Mouse (Mus musculus): ENCODE results near the gene Olfr1034. TPM values are rescaled to one million over a fixed set of nuclear protein-coding genes. Genes with fewer than 3 reads are reported as not detected.

Olfr1034 gene
- not detected in 2 replicates for polyA plus RNA-seq (2012; ENCODE audit: low replicate concordance)

GRCm38 (mm10) chr2:86045561-86045960 lies at the start of gene Olfr1034:
Gene Olfr1034, plus strand, starts transcription at chr2:86045861.

GRCm38 (mm10) chr2:86005240-86005639 lies 40.4 kb upstream of the Olfr1034 start, which contains the start of gene Olfr1032:
Gene Olfr1032, plus strand, starts transcription at chr2:86005540.

DNA sequence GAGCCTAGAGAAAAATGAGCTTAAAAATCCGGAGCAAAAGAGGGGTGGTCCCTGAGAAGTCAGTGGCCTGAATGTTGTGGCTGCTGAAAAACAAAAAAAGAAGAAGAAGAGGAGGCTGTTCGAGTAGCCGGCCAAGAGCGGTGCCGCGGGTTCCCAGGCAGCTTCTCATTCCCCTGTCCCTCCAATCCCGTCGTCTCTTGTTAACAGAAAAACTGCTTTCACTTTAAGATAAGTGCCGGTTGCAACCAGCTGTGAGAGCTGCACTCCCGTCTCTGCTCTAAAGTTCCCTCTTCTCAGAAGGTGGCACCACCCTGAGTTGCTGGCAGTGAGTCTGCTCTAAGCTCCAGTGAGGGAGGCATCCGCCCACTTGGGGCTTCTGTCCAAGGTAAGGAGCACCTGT lies 25.3 kb upstream of the Olfr1034 start, which contains the start of gene Olfr1033:
Gene Olfr1033, plus strand, starts transcription at position 228 of the 400 bp plus-strand sequence.

GRCm38 (mm10) chr2:86073692-86074091 lies 28.0 kb downstream of the Olfr1034 start, which contains the start of gene Olfr1036:
Gene Olfr1036, plus strand, starts transcription at chr2:86073992.

DNA sequence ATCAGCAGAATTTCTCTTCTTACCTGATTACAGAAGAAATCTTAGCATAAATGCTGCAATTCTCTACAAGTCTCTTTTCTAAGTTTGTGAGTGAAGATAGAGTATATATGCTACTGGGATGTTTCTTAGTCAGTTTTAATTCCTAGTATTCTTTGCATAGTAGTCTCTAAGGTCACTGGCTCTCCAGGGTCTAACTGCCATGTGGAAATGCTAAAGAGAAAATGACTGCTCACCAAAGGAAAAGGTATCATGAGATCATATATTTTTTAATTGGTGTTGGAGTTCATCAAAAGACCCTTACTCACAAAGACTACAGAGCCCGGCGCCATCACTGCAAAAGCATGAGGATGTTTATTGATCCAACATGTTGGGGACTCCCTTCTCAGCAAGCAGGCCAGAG lies 41.6 kb downstream of the Olfr1034 start, which contains the start of gene Olfr1037:
Gene Olfr1037, minus strand, starts transcription at position 101 of the 400 bp plus-strand sequence.

Other genes starting within 250 kb of the Olfr1034 start
- not detected in 2 replicates for gene Olfr1016, start 243.3 kb upstream of the Olfr1034 start, polyA plus RNA-seq (2012; ENCODE audit: low replicate concordance)
- gene Olfr1018, start 227.4 kb upstream of the Olfr1034 start, polyA plus RNA-seq (2012; ENCODE audit: low replicate concordance): not detected in 2 replicates
- gene Olfr1019, start 200.4 kb upstream of the Olfr1034 start, polyA plus RNA-seq (2012; ENCODE audit: low replicate concordance): not detected in 2 replicates
- not detected in 2 replicates for gene Olfr1020, start 198.8 kb upstream of the Olfr1034 start, polyA plus RNA-seq (2012; ENCODE audit: low replicate concordance)
- not detected in 2 replicates for gene Olfr1022, start 177.3 kb upstream of the Olfr1034 start, polyA plus RNA-seq (2012; ENCODE audit: low replicate concordance)
- gene Olfr1023, start 160.2 kb upstream of the Olfr1034 start, polyA plus RNA-seq (2012; ENCODE audit: low replicate concordance): not detected in 2 replicates
- gene Olfr1024, start 140.8 kb upstream of the Olfr1034 start, polyA plus RNA-seq (2012; ENCODE audit: low replicate concordance): not detected in 2 replicates
- not detected in 2 replicates for gene Olfr1025-ps1, start 130.7 kb upstream of the Olfr1034 start, polyA plus RNA-seq (2012; ENCODE audit: low replicate concordance)
- not detected in 2 replicates for gene Olfr1026, start 124.3 kb upstream of the Olfr1034 start, polyA plus RNA-seq (2012; ENCODE audit: low replicate concordance)
- gene Olfr1028, start 95.4 kb upstream of the Olfr1034 start, polyA plus RNA-seq (2012; ENCODE audit: low replicate concordance): not detected in 2 replicates
- gene Olfr1029, start 72.0 kb upstream of the Olfr1034 start, polyA plus RNA-seq (2012; ENCODE audit: low replicate concordance): not detected in 2 replicates
- not detected in 2 replicates for gene Olfr1030, start 66.6 kb upstream of the Olfr1034 start, polyA plus RNA-seq (2012; ENCODE audit: low replicate concordance)
- gene Olfr1031, start 55.6 kb upstream of the Olfr1034 start, polyA plus RNA-seq (2012; ENCODE audit: low replicate concordance): not detected in 2 replicates
- not detected in 2 replicates for gene Olfr1032, start 40.3 kb upstream of the Olfr1034 start, polyA plus RNA-seq (2012; ENCODE audit: low replicate concordance)
- not detected in 2 replicates for gene Olfr1033, start 25.2 kb upstream of the Olfr1034 start, polyA plus RNA-seq (2012; ENCODE audit: low replicate concordance)
- gene Olfr1036, start 28.1 kb downstream of the Olfr1034 start, polyA plus RNA-seq (2012; ENCODE audit: low replicate concordance): not detected in 2 replicates
- gene Olfr1037, start 41.5 kb downstream of the Olfr1034 start, polyA plus RNA-seq (2012; ENCODE audit: low replicate concordance): not detected in 2 replicates
- gene Olfr1039, start 90.1 kb downstream of the Olfr1034 start, polyA plus RNA-seq (2012; ENCODE audit: low replicate concordance): not detected in 2 replicates
- gene Olfr1040, start 100.9 kb downstream of the Olfr1034 start, polyA plus RNA-seq (2012; ENCODE audit: low replicate concordance): not detected in 2 replicates
- not detected in 2 replicates for gene Olfr1042, start 116.0 kb downstream of the Olfr1034 start, polyA plus RNA-seq (2012; ENCODE audit: low replicate concordance)
- 0.19 TPM in 1 of 2 replicates, not detected in the other for gene Olfr1043, start 121.7 kb downstream of the Olfr1034 start, polyA plus RNA-seq (2012; ENCODE audit: low replicate concordance)
- gene Olfr1044, start 132.0 kb downstream of the Olfr1034 start, polyA plus RNA-seq (2012; ENCODE audit: low replicate concordance): not detected in 2 replicates
- gene Olfr52, start 139.8 kb downstream of the Olfr1034 start, polyA plus RNA-seq (2012; ENCODE audit: low replicate concordance): not detected in 2 replicates
- not detected in 2 replicates for gene Olfr1045, start 157.1 kb downstream of the Olfr1034 start, polyA plus RNA-seq (2012; ENCODE audit: low replicate concordance)
- not detected in 2 replicates for gene Olfr1046, start 173.5 kb downstream of the Olfr1034 start, polyA plus RNA-seq (2012; ENCODE audit: low replicate concordance)
- gene Olfr1047, start 185.5 kb downstream of the Olfr1034 start, polyA plus RNA-seq (2012; ENCODE audit: low replicate concordance): not detected in 2 replicates
- gene Olfr1048, start 194.4 kb downstream of the Olfr1034 start, polyA plus RNA-seq (2012; ENCODE audit: low replicate concordance): not detected in 2 replicates
- gene Olfr1049, start 212.5 kb downstream of the Olfr1034 start, polyA plus RNA-seq (2012; ENCODE audit: low replicate concordance): not detected in 2 replicates
- gene Olfr1051, start 233.2 kb downstream of the Olfr1034 start, polyA plus RNA-seq (2012; ENCODE audit: low replicate concordance): not detected in 2 replicates
- gene Olfr1052, start 246.6 kb downstream of the Olfr1034 start, polyA plus RNA-seq (2012; ENCODE audit: low replicate concordance): not detected in 2 replicates